Mouse (Mus musculus) heart, adult 2 months (tissue): ENCODE measurements around the gene Commd8. TPM values are rescaled to one million over a fixed set of nuclear protein-coding genes. Genes with fewer than 3 reads are reported as not detected.

Experiments used
- DNase-seq, 2 experiments: peaks; one replicate each; pipeline ENCODE4 v3.0.0; 2021
- H3K27ac ChIP-seq: fragments of 200-600 bp; 2 replicates; pipeline ENCODE4 v1.8.1; 2022
- H3K27me3 ChIP-seq: fragments of 200-500 bp; 2 replicates; pipeline ENCODE4 v1.6.1; 2012; ENCODE audit warnings: mild to moderate bottlenecking, low read length, inconsistent platforms, mixed read lengths; ENCODE audit not compliant: control insufficient read depth, insufficient read depth
- H3K36me3 ChIP-seq: fragments of 200-500 bp; 2 replicates; pipeline ENCODE4 v1.6.1; 2012; ENCODE audit warnings: low read length, inconsistent platforms; ENCODE audit not compliant: control insufficient read depth, insufficient read depth
- H3K4me1 ChIP-seq: fragments of 200-500 bp; 2 replicates; pipeline ENCODE4 v1.6.1; 2011; ENCODE audit warnings: low read length; ENCODE audit not compliant: control insufficient read depth, insufficient read depth
- H3K4me3 ChIP-seq: fragments of 200-600 bp; 2 replicates; pipeline ENCODE4 v1.8.1; 2022
- H3K79me2 ChIP-seq: fragments of 200-500 bp; replicated peaks from 2 replicates; pipeline ENCODE4 v1.6.1; 2012; ENCODE audit warnings: mild to moderate bottlenecking, inconsistent platforms, low read length, moderate library complexity, mixed read lengths; ENCODE audit not compliant: control insufficient read depth, insufficient read depth
- H3K9ac ChIP-seq: fragments of 200-500 bp; 2 replicates; pipeline ENCODE4 v1.6.1; 2012; ENCODE audit warnings: low read depth, mild to moderate bottlenecking, control low read depth, inconsistent platforms, low read length, mixed read lengths
- CTCF ChIP-seq: fragments of 200-600 bp; IDR thresholded peaks from 2 replicates; pipeline ENCODE4 v1.8.1; 2022; ENCODE audit warnings: antibody characterized with exemption, mild to moderate bottlenecking, moderate library complexity
- EP300 ChIP-seq: fragments of 200-500 bp; IDR thresholded peaks from 2 replicates; pipeline ENCODE4 v1.6.1; 2011; ENCODE audit warnings: low read depth, low read length, control low read depth; ENCODE audit not compliant: insufficient read depth
- POLR2A ChIP-seq: fragments of 200-500 bp; IDR thresholded peaks from 2 replicates; pipeline ENCODE4 v1.6.1; 2011; ENCODE audit warnings: mild to moderate bottlenecking, low read depth, low read length, control low read depth; ENCODE audit not compliant: insufficient read depth
- WGBS: fragments of 180-500 bp; shearing (Covaris S2); methylation state at CpG from one replicate; pipeline ENCODE4 v1.1.7; 2018; 5-methylcytosine and 5-hydroxymethylcytosine counted together
- intact Hi-C: fragments of 180-260 bp; cut with DNase I; formaldehyde crosslinking; loops from one replicate; pipeline ENCODE4 v1.15.1; 2025
- polyA plus RNA-seq: library from polyadenylated mRNA; depleted of rRNA; stranded (reverse); fragments of >200 nt; gene quantifications from 2 replicates; pipeline ENCODE4 v1.2.3, GENCODE M21; 2012
- total RNA-seq, 2 experiments: library from RNA; stranded (reverse); gene quantifications; 2 replicates each; pipeline ENCODE4 v1.2.3; 2021

Commd8 gene
- total and polyA plus RNA-seq, 3 experiments, result 5.6 to 43.7 (median 40.4) TPM

DNA sequence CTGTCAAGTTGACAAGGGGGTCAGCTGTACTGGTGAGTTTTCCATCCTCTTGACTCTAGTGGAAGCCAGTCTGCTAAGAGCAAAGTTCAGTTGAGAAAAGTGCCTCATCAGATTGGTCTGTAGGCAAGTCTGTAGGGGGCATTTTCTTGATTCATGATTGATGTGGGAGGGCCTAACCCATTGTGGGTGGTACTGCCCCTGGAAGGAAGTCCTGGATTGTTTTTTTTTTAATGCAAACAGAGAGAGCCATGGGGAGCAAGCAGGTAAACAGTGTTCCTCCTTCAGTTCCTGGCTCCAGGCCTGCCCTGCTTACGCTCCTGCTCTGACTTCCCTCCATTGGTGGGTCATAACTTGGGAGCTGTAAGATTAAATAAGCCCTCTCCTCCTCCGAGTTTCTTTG is 34.1 kb downstream of the Commd8 start:
- Histone ChIP-seq H3K36me3 (no peaks in the 10 kb centered on the region), H3K27ac (no peak overlapping the region), H3K27me3 (no peaks in the 10 kb centered on the region), H3K9ac (no peak overlapping the region), H3K4me1 (no peaks in the 10 kb centered on the region), H3K4me3 (no peak overlapping the region), H3K79me2 (no peaks in the 10 kb centered on the region)
- DNase-seq, result no peak
- intact Hi-C loops, result no loop called here
- no peak for TF ChIP-seq POLR2A
- no peak for TF ChIP-seq EP300
- TF ChIP-seq CTCF, result no peak
- 64% methylated on average over 2 of the region's 2 CpGs for WGBS

DNA sequence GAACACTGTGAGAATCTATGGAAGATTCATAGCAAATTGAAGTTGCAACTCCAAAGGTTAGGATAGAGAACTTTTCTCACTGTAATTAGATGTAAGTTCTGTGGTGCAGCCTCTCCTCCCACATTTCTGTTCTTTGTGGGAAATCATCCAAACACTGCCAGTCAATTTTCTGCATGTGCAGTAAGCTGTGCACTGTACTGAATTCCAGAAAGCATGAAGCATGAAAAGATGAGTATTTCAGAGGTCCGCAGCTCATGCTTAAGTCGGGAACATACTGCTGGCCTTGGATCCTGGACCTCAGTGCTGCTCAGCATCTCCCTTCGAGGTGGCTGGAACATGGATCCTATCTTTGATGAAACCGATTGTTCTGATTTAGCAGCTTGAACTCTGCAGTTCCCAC is 41.3 kb downstream of the Commd8 start:
- Histone ChIP-seq H3K9ac (no peak overlapping the region), H3K4me1 (no peaks in the 10 kb centered on the region), H3K27ac (no peak overlapping the region), H3K36me3 (no peaks in the 10 kb centered on the region), H3K27me3 (no peaks in the 10 kb centered on the region), H3K79me2 (no peaks in the 10 kb centered on the region), H3K4me3 (no peak overlapping the region)
- 84% methylated on average over 4 of the region's 4 CpGs for WGBS
- no peak for DNase-seq
- intact Hi-C loops, result no loop called here
- no peak for TF ChIP-seq POLR2A

DNA sequence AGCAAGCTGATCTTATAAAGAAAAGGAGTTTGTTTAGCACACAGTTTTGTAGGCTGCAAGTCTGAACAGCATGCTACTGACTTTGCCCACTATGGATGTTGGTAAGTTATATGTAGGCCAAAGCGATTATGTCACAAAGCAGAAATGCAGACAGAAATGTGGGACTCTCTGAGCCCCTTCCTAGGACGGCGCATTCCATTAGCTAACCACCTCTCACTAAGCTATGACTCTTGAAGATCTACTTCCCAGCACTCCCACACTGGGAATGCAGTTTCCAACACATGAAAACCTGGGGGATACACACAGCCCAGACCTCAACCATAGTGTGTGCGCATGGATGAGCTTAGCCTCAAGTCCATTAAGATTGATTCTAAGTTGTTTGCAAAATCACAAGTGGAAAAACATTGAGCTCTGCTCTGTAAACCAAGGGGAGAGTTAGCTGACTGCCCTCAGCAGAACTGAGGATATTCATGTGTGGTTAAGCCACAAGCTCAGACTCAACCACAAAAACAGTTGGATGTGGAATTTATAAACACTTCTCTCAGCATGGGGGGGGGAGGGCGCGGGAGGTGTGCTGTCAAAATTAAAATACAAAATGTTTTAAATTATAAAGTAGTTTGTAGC is 45.5 kb downstream of the Commd8 start:
- Histone ChIP-seq H3K4me1 (no peaks in the 10 kb centered on the region), H3K9ac (no peak overlapping the region), H3K79me2 (no peaks in the 10 kb centered on the region), H3K27ac (no peak overlapping the region), H3K4me3 (no peak overlapping the region), H3K27me3 (no peaks in the 10 kb centered on the region), H3K36me3 (no peaks in the 10 kb centered on the region)
- WGBS, result 79% methylated on average over 6 of the region's 6 CpGs
- no peak for DNase-seq
- TF ChIP-seq EP300, result no peak
- TF ChIP-seq POLR2A, result no peak
- intact Hi-C loops, result no loop called here
